Mouse (Mus musculus) E14TG2a.4 (cell line): ENCODE results near the gene Jarid2.

Experiments used
- CTCF ChIP-seq: conservative IDR thresholded peaks from 2 replicates; pipeline ENCODE4 v1.5.1; 2014; ENCODE audit warnings: low read length
- NANOG ChIP-seq: IDR thresholded peaks from 2 replicates; pipeline ENCODE4 v1.6.1; 2014; ENCODE audit warnings: borderline replicate concordance, low read length, mixed read lengths
- POU5F1 ChIP-seq: IDR thresholded peaks from 2 replicates; pipeline ENCODE4 v1.6.1; 2014; ENCODE audit warnings: low read length, borderline replicate concordance

GRCm38 (mm10) chr13:44907702-44908101, 178.4 kb downstream of the Jarid2 start:
- no peak for TF ChIP-seq CTCF
- no peak for TF ChIP-seq POU5F1
- no peak for TF ChIP-seq NANOG
